Mouse (Mus musculus): Measurements from ENCODE around the gene Pcdh7.

Gene Pcdh7

GRCm38 (mm10) chr5:57750320-57750719 lies 32.6 kb downstream of the Pcdh7 start:
- DNase-seq (ENCODE audit: low spot score), result no peak

GRCm38 (mm10) chr5:57755791-57756190 lies 38.0 kb downstream of the Pcdh7 start:
- DNase-seq (ENCODE audit: low spot score), result no peak

- no peak for DNase-seq (ENCODE audit: low spot score)
Observed at GRCm38 (mm10) chr5:57756726-57757424, 39.1 kb downstream of the Pcdh7 start.

GRCm38 (mm10) chr5:57757436-57757898 lies 39.7 kb downstream of the Pcdh7 start:
- no peak for DNase-seq (ENCODE audit: low spot score)

GRCm38 (mm10) chr5:57758968-57759367 lies 41.2 kb downstream of the Pcdh7 start:
- no peak for DNase-seq (ENCODE audit: low spot score)

GRCm38 (mm10) chr5:57760069-57761063 lies 42.6 kb downstream of the Pcdh7 start:
- peak; percentile 67 for DNase-seq (ENCODE audit: low spot score)

GRCm38 (mm10) chr5:57765356-57765755 lies 47.6 kb downstream of the Pcdh7 start:
- DNase-seq (ENCODE audit: low spot score), result no peak

GRCm38 (mm10) chr5:57767346-57767745 lies 49.6 kb downstream of the Pcdh7 start:
- no peak for DNase-seq (ENCODE audit: low spot score)

GRCm38 (mm10) chr5:57768469-57769022 lies 50.8 kb downstream of the Pcdh7 start:
- DNase-seq (ENCODE audit: low spot score), result no peak

- DNase-seq (ENCODE audit: low spot score), result no peak
Observed at GRCm38 (mm10) chr5:57769644-57770043, 51.9 kb downstream of the Pcdh7 start.

- DNase-seq (ENCODE audit: low spot score), result no peak
Observed at GRCm38 (mm10) chr5:57770364-57770763, 52.6 kb downstream of the Pcdh7 start.

- no peak for DNase-seq (ENCODE audit: low spot score)
Observed at GRCm38 (mm10) chr5:57771122-57771521, 53.4 kb downstream of the Pcdh7 start.

- DNase-seq (ENCODE audit: low spot score), result no peak
Observed at GRCm38 (mm10) chr5:57772711-57773110, 54.9 kb downstream of the Pcdh7 start.

GRCm38 (mm10) chr5:57774496-57774895 lies 56.7 kb downstream of the Pcdh7 start:
- DNase-seq (ENCODE audit: low spot score), result no peak

- no peak for DNase-seq (ENCODE audit: low spot score)
Observed at GRCm38 (mm10) chr5:57778093-57778492, 60.3 kb downstream of the Pcdh7 start.

- no peak for DNase-seq (ENCODE audit: low spot score)
Observed at GRCm38 (mm10) chr5:57779951-57780350, 62.2 kb downstream of the Pcdh7 start.

GRCm38 (mm10) chr5:57780574-57780973 lies 62.8 kb downstream of the Pcdh7 start:
- DNase-seq (ENCODE audit: low spot score), result no peak

- peak; percentile 19 for DNase-seq (ENCODE audit: low spot score)
Observed at GRCm38 (mm10) chr5:57781950-57782349, 64.2 kb downstream of the Pcdh7 start.

- DNase-seq (ENCODE audit: low spot score), result no peak
Observed at GRCm38 (mm10) chr5:57782546-57782945, 64.8 kb downstream of the Pcdh7 start.

- DNase-seq (ENCODE audit: low spot score), result no peak
Observed at GRCm38 (mm10) chr5:57788775-57789509, 71.2 kb downstream of the Pcdh7 start.

GRCm38 (mm10) chr5:57796337-57796736 lies 78.6 kb downstream of the Pcdh7 start:
- no peak for DNase-seq (ENCODE audit: low spot score)

Measured in yolk sac, embryonic 10.5 days (tissue).